Mouse (Mus musculus): Measurements from ENCODE around the gene Tbc1d19. TPM values are rescaled to one million over a fixed set of nuclear protein-coding genes. Genes with fewer than 3 reads are reported as not detected.

Gene Tbc1d19
- polyA plus RNA-seq, 1 experiment from 2014 or later = 55.3 TPM

Other genes starting within 250 kb of the Tbc1d19 start
- gene Cckar, start 101.9 kb upstream of the Tbc1d19 start, polyA plus RNA-seq (2016; fragmentation: Nextera tagmentation; extraction: Ambion mirVana) = 0.42 and 0.63 TPM in 2 replicates
- gene Stim2, start 188.9 kb downstream of the Tbc1d19 start, polyA plus RNA-seq (2016; fragmentation: Nextera tagmentation; extraction: Ambion mirVana) = 18.9 and 19.4 TPM in 2 replicates

All from embryonic facial prominence, embryonic 12.5 days (tissue).